Comparison of ENCODE assay signal across 17 mouse cellular contexts in genomic region chr2:128331275-128331674, GRCm38 (mm10).
DNase-seq lines count a peak whose midpoint lies in the region; ATAC-seq and TF ChIP-seq lines count a peak whose summit lies in the region.
"Had no signal": no experiment of that assay in that cellular context is flagged by ENCODE, and none has a peak within 500 bp of the region (broad histone marks: within the 10 kb centered on the region; RNA-seq: fewer than 3 reads in every experiment).

No protein-coding gene starts in this region.

- 45% methylated on average over 10 of the region's 10 CpGs for WGBS in kidney, embryonic 15.5 days
- WGBS in forebrain, embryonic 12.5 days = 12% methylated on average over 10 of the region's 10 CpGs
- WGBS in limb, embryonic 10.5 days = 84% methylated on average over 10 of the region's 10 CpGs

- H3K36me3 ChIP-seq in kidney, embryonic 15.5 days = no peaks in the 10 kb centered on the region
- no peaks in the 10 kb centered on the region for H3K36me3 ChIP-seq in forebrain, embryonic 12.5 days (replicated peaks)
- no peaks in the 10 kb centered on the region for H3K36me3 ChIP-seq in limb, embryonic 10.5 days
- H3K36me3 ChIP-seq: embryonic facial prominence, embryonic 12.5 days; limb, embryonic 15.5 days; lung, embryonic 15.5 days had no signal

- no peak for DNase-seq in kidney, adult 9 months
- DNase-seq in limb, embryonic 10.5 days (ENCODE audit: low spot score) = peak; percentile 24
- DNase-seq in retina, embryonic 14.5 days (ENCODE audit: low spot score) = peak; percentile 45
- no peak for DNase-seq in layer of hippocampus, postnatal 36 days
- no peak for DNase-seq in urinary bladder, postnatal 25 days (ENCODE audit: low spot score)
- DNase-seq in layer of hippocampus, adult 2 months (ENCODE audit: low spot score in 2 of 2) = no peak
- DNase-seq: adrenal gland, postnatal 25 days; cerebellum, postnatal 25 days; gastrocnemius, postnatal 25 days; kidney, postnatal 36 days had no signal

- H3K27me3 ChIP-seq in kidney, embryonic 15.5 days = peaks cover 13% of the 10 kb centered on the region
- peaks cover 48% of the 10 kb centered on the region for H3K27me3 ChIP-seq in forebrain, embryonic 12.5 days
- 0 out of 2 replicates have a peak, but pooled peaks cover 9% of the 10 kb centered on the region for H3K27me3 ChIP-seq in limb, embryonic 10.5 days (ENCODE audit: low read depth, poor library complexity, severe bottlenecking)
- H3K27me3 ChIP-seq: embryonic facial prominence, embryonic 12.5 days; limb, embryonic 15.5 days; lung, embryonic 15.5 days had no signal

- 0 out of 2 replicates have a peak, but pooled peaks have one; percentile 50 for ATAC-seq in kidney, embryonic 15.5 days (replicated peaks; ENCODE audit: low FRiP score)
- ATAC-seq in forebrain, embryonic 12.5 days (ENCODE audit: low FRiP score) = peak; percentile 87

- H3K9ac ChIP-seq in kidney, embryonic 15.5 days = no peak overlapping the region
- H3K9ac ChIP-seq in forebrain, embryonic 12.5 days = no peak overlapping the region
- H3K9ac ChIP-seq: embryonic facial prominence, embryonic 12.5 days; limb, embryonic 15.5 days; lung, embryonic 15.5 days had no signal

- H3K4me3 ChIP-seq in kidney, embryonic 15.5 days (replicated peaks) = no peak overlapping the region
- no peak overlapping the region for H3K4me3 ChIP-seq in forebrain, embryonic 12.5 days (replicated peaks)
- no peak overlapping the region for H3K4me3 ChIP-seq in limb, embryonic 10.5 days
- no peak overlapping the region; the same call in 1 of the 2 replicates for H3K4me3 ChIP-seq in layer of hippocampus, adult 2 months
- H3K4me3 ChIP-seq: embryonic facial prominence, embryonic 12.5 days; limb, embryonic 15.5 days; lung, embryonic 15.5 days; myocyte had no signal

- H3K4me2 ChIP-seq in kidney, embryonic 15.5 days = no peak overlapping the region
- peak overlapping the region; percentile 32; the same call in 1 of the 2 replicates for H3K4me2 ChIP-seq in forebrain, embryonic 12.5 days
- H3K4me2 ChIP-seq: embryonic facial prominence, embryonic 12.5 days; heart, embryonic 11.5 days; limb, embryonic 15.5 days; lung, embryonic 15.5 days had no signal

- peaks cover 37% of the 10 kb centered on the region for H3K4me1 ChIP-seq in kidney, embryonic 15.5 days
- peaks cover 30% of the 10 kb centered on the region for H3K4me1 ChIP-seq in forebrain, embryonic 12.5 days
- peaks cover 47% of the 10 kb centered on the region for H3K4me1 ChIP-seq in limb, embryonic 10.5 days

- no peaks in the 10 kb centered on the region for H3K9me3 ChIP-seq in kidney, embryonic 15.5 days (replicated peaks)
- no peaks in the 10 kb centered on the region for H3K9me3 ChIP-seq in forebrain, embryonic 12.5 days
- H3K9me3 ChIP-seq in limb, embryonic 10.5 days (replicated peaks) = no peaks in the 10 kb centered on the region
- H3K9me3 ChIP-seq: embryonic facial prominence, embryonic 12.5 days; limb, embryonic 15.5 days; lung, embryonic 15.5 days had no signal

- no peak overlapping the region for H3K27ac ChIP-seq in kidney, embryonic 15.5 days
- no peak overlapping the region for H3K27ac ChIP-seq in forebrain, embryonic 12.5 days
- H3K27ac ChIP-seq in limb, embryonic 10.5 days = no peak overlapping the region
- H3K27ac ChIP-seq in layer of hippocampus, adult 2 months = no peak overlapping the region
- H3K27ac ChIP-seq: embryonic facial prominence, embryonic 12.5 days; limb, embryonic 15.5 days; lung, embryonic 15.5 days had no signal

- no peak for TF ChIP-seq CTCF in layer of hippocampus, adult 2 months (conservative IDR thresholded peaks at IDR 0.05)

Comparison
In these comparisons a context has a peak if more than half of its experiments do, and no peak if none do; other contexts are left out.
1. DNase-seq: peak in limb, embryonic 10.5 days (single experiment) and retina, embryonic 14.5 days (single experiment); none in kidney, adult 9 months (single experiment), layer of hippocampus, postnatal 36 days (0 of 2), urinary bladder, postnatal 25 days (single experiment) and layer of hippocampus, adult 2 months (0 of 2).